Mouse (Mus musculus) neutrophil, adult 5-6 weeks (primary cell): ENCODE measurements around the gene Olfr1427. TPM values are rescaled to one million over a fixed set of nuclear protein-coding genes. Genes with fewer than 3 reads are reported as not detected.
"Not testable (repeated sequence)": the region's sequence is repeated elsewhere in the genome, so short reads cannot be mapped to it uniquely, and the experiment has no call there.

ENCODE experiments used
- ATAC-seq: fragments of 151-379, 151-347 bp; 2 replicates; pipeline ENCODE4 v1.8.0; 2017; ENCODE audit warnings: mild to moderate bottlenecking, moderate TSS enrichment; ENCODE audit not compliant: insufficient number of reproducible peaks, poor library complexity, low FRiP score, severe bottlenecking; ENCODE audit errors: extremely low read depth
- total RNA-seq: library from RNA; stranded (forward); fragments of 200-1000 nt; gene quantifications from 2 replicates; pipeline ENCODE4 v1.2.3, GENCODE M21; 2017

Gene Olfr1427
- total RNA-seq = not detected in 2 replicates

- no peak for ATAC-seq
These were observed at the start of gene Olfr1427 for GRCm38 (mm10) chr19:12103234-12103633. Olfr1427 (minus strand) TSS chr19:12103334.

GRCm38 (mm10) chr19:12145452-12145851 is 42.3 kb upstream of the Olfr1427 start:
- no peak for ATAC-seq

- no peak for ATAC-seq
These were observed 40.2 kb upstream of the Olfr1427 start for GRCm38 (mm10) chr19:12143356-12143755.

- ATAC-seq = no peak
These were observed 31.2 kb upstream of the Olfr1427 start for GRCm38 (mm10) chr19:12134289-12134688.

- ATAC-seq = no peak
These were observed 20.0 kb upstream of the Olfr1427 start, which contains the start of gene Olfr76 for GRCm38 (mm10) chr19:12123103-12123502. Olfr76 (minus strand) TSS chr19:12123203.

DNA sequence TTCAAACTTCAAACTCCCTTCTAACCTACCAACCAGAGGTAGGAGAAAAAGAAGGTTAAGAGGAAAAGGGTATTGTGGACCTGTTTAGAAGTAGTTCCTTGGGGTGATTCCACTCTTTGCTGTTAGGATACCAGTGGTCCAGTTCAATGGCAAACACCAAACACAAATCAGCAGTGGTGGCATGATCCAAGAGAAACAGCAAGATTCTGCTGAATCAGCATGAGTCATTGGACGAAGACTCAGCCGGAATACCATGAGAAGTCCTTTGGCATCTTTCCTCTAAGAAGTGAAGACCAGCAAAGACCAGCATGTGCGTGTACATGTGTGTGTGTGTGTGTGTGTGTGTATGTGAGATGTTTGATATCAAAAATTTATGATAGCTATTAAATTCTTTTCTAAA is 13.3 kb upstream of the Olfr1427 start:
- ATAC-seq = no peak

DNA sequence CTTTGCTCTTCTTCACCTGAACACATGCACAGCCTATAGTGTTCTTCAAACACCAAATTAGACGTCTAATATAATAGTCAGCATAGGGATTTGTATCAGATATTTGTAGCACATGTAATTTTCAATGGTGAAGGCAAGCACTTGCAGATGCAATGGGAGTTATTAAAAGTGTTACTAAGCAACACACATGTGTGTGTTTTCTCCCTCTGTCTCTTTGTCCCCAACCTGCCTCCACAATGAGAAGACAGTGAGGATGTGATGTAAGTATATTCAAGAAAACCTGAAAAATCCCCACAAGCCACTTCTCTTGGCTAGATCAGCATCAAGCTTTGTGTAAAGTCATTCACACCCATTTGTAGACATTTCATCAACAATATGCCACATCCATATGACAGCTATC is 12.7 kb upstream of the Olfr1427 start, which contains the start of gene Olfr1428:
Gene Olfr1428, minus strand, starts transcription at position 101 of the 400 bp plus-strand sequence.
- no peak for ATAC-seq

GRCm38 (mm10) chr19:12113807-12114206 is 10.7 kb upstream of the Olfr1427 start:
- no peak for ATAC-seq

DNA sequence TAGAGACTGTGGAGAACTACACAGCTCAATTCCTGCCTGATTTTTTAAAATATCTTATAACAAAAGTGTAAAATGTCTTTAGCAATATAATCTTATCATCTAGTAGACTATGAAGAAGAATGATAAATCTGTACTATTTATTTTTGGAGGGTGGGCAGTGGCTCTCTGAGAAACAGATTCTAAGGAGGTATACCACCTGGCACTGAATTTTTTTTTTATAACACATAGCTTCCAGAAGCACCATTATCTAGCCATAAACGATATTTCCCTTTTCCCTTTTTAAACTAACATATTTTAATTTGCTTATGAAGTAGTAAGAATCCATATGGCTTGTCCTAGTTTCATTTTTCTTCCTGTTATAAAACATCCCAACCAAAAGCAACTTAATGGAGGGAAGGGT is 1.4 kb upstream of the Olfr1427 start:
- no peak for ATAC-seq

- no peak for ATAC-seq
These were observed 11.2 kb downstream of the Olfr1427 start, which contains the start of gene Olfr1426 for GRCm38 (mm10) chr19:12091913-12092312. Olfr1426 (minus strand) TSS chr19:12092013.

DNA sequence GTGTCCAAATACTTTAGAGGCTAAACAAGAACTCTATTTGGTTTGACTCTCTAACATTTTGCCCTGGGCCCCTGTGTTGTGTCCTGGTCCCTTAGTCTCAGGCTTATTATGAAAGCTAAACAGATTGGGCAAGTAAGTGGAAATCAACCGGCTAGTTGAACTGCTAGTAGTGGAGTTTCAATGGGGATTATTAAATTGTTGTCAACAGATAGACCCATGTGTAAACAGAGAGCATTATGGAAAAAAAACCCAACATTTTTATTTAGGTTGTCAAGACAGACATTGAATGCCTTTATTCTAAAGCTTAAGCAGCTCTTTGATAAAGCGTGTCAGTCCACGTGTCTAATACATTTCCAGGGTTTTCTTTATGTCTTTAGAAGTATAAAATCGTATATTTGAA is 25.5 kb downstream of the Olfr1427 start, which contains the start of gene Olfr1425:
Gene Olfr1425, minus strand, starts transcription at position 101 of the 400 bp plus-strand sequence.
- ATAC-seq = not testable (repeated sequence)

DNA sequence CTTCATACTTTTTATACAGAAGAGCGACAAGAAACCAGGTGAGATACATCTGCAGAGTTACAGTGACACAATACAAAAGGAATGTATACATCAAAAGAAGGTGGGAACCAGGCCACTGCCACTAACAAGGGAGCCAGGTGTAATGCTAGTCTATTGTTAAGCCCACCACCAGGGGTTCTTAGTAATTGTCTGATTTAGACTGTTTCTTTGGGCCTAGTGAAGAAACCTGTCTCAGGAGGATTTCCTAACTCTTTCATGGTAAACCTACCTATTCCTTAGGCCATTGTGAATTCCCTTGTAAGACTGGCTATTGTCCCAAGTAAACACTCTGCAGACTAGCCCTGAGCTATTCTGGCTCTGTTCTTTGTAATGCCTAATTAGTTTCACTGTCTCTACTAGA is 33.6 kb downstream of the Olfr1427 start:
- ATAC-seq = not testable (repeated sequence)

GRCm38 (mm10) chr19:12067806-12068205 is 35.3 kb downstream of the Olfr1427 start:
- ATAC-seq = not testable (repeated sequence)

- not testable (repeated sequence) for ATAC-seq
These were observed 40.6 kb downstream of the Olfr1427 start, which contains the start of gene Olfr1424 for GRCm38 (mm10) chr19:12062582-12062981. Olfr1424 (minus strand) TSS chr19:12062682.

Other genes starting within 250 kb of the Olfr1427 start
- gene Olfr1418, start 242.3 kb downstream of the Olfr1427 start, total RNA-seq = not detected in 2 replicates
- not detected in 2 replicates for gene Olfr1419, start 228.2 kb downstream of the Olfr1427 start, total RNA-seq
- gene Olfr1420, start 216.8 kb downstream of the Olfr1427 start, total RNA-seq = not detected in 2 replicates
- gene Patl1, start 190.9 kb downstream of the Olfr1427 start, total RNA-seq = 21.1 and 21.9 TPM in 2 replicates
- 39.0 and 42.6 TPM in 2 replicates for gene Osbp, start 137.4 kb downstream of the Olfr1427 start, total RNA-seq
- gene Olfr1423, start 62.0 kb downstream of the Olfr1427 start, total RNA-seq = not detected in 2 replicates
- not detected in 2 replicates for gene Olfr1424, start 40.7 kb downstream of the Olfr1427 start, total RNA-seq
- gene Olfr1425, start 25.6 kb downstream of the Olfr1427 start, total RNA-seq = 1.3 TPM in 1 of 2 replicates, not detected in the other
- not detected in 2 replicates for gene Olfr1426, start 11.3 kb downstream of the Olfr1427 start, total RNA-seq
- gene Olfr1428, start 12.6 kb upstream of the Olfr1427 start, total RNA-seq = not detected in 2 replicates
- gene Olfr76, start 19.9 kb upstream of the Olfr1427 start, total RNA-seq = not detected in 2 replicates
- not detected in 2 replicates for gene Olfr1555-ps1, start 66.8 kb upstream of the Olfr1427 start, total RNA-seq
- gene Olfr1431, start 97.3 kb upstream of the Olfr1427 start, total RNA-seq = not detected in 2 replicates
- gene Olfr1432, start 129.3 kb upstream of the Olfr1427 start, total RNA-seq = not detected in 2 replicates
- gene Olfr262, start 138.3 kb upstream of the Olfr1427 start, total RNA-seq = not detected in 2 replicates
- 0.12 TPM in 1 of 2 replicates, not detected in the other for gene Olfr235, start 157.7 kb upstream of the Olfr1427 start, total RNA-seq
- not detected in 2 replicates for gene Olfr1434, start 176.5 kb upstream of the Olfr1427 start, total RNA-seq
- not detected in 2 replicates for gene Olfr1436, start 195.8 kb upstream of the Olfr1427 start, total RNA-seq
- gene Olfr1437, start 221.8 kb upstream of the Olfr1427 start, total RNA-seq = 0.12 TPM in 1 of 2 replicates, not detected in the other
- not detected in 2 replicates for gene Olfr1438-ps1, start 232.6 kb upstream of the Olfr1427 start, total RNA-seq